Mouse (Mus musculus) skeletal muscle tissue, adult 2 months (tissue): ENCODE measurements around the gene Cfap97d1.

Experiments
- DNase-seq: peaks from one replicate; pipeline ENCODE4 v3.0.0-alpha.2; 2012; ENCODE audit warnings: low read depth, low spot score

Gene Cfap97d1

DNA sequence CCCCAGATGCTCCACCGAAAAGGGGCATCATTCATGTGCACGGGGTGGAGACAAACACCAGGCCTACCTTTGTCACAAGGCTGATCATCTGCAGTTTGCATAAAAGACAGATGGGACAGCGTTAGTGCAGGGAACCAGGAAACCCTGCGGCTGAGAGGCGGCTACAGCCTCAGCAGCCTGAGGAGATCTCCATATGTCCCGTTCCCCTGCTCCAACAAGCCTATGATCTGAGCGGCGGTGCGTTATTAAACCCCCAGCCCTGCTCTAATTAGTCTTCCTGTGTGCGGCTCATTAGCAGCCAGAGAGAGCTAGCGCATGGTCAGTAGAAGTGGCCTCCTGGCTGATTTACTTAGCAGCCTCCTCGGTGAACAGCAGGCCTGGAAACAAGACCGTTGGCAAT lies 26.1 kb downstream of the Cfap97d1 start:
- no peak for DNase-seq

- no peak for DNase-seq
Observed at GRCm38 (mm10) chr11:102011510-102011909, 27.4 kb downstream of the Cfap97d1 start.

DNA sequence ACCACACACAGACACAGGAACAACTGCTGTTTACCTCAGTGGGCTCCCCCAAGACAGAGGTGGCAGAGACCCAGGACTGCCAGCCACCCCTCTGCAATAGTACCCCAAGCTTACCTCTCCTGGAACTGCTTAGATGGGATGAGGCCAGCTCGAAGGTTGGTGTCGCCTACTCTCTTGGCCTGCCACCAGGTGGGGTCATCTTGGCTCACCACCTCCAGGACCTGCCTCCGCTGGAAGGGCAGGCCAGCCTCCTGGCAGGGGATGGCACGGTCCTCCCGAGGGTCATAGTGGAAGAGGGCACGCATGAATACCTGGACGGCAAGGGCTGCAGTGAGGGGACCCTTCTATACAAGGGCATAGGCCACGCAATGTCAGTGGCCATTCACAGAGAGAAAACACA lies 29.1 kb downstream of the Cfap97d1 start:
- DNase-seq: no peak

DNA sequence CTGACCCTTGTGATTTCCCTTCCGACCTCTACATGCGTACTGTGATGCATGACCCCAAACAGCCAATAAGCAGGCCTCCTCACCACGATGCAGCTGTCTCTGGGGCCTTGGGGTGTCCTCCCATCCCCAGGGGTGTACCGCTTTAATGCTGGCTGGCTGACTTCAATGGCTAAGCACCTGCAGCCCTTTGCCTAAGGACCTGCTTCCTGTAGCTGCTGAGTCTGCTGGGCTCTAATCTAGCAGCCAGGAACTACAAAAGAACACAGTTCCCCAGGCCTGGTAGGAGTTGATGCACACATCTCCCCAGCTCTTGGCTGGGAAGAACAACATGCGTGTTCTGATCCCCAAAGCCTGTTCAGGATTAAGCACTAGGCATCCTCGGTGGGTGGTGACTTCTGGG lies 31.4 kb downstream of the Cfap97d1 start:
- DNase-seq: no peak

DNA sequence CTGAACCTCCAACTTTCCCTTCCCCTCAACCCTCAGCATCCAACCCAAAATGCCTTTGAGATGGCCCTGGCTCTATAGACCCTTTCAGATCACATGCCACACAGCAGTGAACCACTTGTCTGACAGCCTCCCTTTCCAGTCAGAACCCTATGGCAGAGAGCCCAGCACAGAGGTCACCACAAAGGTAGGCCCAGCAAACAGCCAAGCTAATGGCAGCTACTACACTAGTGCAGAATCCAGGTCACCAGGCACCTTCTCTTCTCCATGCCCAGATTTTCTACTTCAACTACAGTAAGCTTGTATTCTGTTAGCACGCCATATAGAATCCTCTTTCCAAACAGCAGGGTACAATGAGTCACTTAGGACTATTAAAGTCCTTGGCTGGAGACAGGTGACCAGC lies 32.1 kb downstream of the Cfap97d1 start:
- no peak for DNase-seq

DNA sequence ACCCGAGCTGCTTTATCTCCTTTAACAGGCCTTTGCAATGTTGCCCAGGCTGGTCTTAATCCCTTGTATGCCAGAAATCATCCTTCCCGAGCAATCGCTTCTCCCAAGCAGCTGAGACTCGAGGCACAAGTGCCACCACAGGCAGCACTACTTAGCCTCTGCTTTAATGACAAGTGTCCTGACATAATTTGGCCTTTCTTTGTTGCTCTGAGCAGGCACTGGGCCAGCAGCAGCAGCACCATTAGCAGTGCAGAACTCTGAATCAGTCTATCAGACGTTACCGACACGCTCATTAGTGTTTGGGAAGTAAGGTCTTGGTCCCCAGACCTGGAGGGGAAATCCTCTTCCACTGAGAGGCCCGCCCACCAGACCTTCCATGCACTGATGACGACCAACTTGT lies 35.7 kb downstream of the Cfap97d1 start:
- DNase-seq: no peak

DNA sequence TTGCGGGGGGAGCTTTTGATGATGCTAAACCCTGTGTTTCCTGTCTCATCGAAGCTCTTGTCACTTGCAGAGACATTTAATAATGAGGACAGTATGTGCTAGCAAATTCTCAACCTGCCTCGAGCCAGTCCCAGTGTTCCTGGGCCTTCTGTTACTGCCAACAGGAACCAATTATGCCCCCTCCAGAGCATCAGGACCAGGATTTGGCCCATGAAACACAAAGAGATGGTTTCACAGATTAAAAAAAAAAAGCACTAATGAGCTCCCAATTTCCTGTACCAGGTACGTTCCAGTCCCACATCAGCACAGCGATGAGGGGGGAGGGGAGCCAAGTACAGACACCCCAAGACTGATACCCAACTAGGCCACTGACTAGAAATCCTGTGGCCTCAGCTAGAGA lies 37.1 kb downstream of the Cfap97d1 start:
- no peak for DNase-seq

DNA sequence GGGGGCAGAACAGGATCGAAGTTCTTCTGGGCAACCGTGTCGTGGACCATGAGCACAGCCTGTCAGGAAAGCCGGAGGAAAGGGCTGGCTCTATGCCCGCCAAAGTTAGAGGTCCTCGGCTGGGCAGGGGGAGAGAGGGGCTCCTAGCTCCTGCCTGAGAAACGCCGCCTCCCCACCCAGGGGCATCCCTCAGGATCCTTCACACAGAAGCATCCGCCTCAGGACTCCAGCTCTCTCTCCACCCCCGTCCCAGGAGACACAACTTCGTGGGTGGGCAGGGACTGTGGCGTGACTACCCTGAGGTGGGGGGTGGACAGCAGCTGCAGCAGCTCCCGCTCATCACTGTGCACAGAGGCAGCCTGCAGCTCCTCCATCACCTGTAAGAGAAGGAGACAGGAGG lies 39.3 kb downstream of the Cfap97d1 start:
- no peak for DNase-seq

DNA sequence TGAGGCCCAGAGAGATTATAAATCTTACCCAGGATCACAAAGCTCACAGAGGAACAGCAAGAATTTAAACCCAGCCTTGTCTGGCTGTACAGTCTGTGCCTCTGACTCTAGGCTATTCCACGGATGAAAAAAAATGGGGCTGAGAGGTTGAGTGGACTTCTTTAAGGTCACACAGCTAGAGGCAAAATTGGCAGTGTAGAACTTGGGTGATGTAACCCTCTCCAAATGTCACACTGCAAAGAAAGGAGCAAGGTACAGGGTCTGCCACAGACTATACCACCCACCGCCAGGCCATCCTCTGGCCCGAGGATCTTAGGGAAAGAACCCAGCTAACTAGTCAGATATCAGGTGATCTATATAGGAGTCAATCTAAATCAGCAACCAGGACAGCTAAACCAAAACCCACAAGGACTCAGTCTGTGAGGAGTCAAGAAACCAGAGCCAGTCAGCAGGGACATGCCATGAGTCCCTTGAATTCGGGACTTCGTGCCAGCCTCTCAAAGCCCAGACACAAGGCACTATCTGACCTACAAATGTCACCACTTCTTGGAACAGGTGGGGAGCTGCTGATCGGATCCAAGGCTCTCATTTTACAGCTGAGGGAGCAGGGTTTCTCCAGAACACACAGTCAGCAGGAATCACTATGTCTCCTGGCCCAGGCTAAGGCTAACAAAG lies 40.1 kb downstream of the Cfap97d1 start:
- DNase-seq: peak; percentile 92

DNA sequence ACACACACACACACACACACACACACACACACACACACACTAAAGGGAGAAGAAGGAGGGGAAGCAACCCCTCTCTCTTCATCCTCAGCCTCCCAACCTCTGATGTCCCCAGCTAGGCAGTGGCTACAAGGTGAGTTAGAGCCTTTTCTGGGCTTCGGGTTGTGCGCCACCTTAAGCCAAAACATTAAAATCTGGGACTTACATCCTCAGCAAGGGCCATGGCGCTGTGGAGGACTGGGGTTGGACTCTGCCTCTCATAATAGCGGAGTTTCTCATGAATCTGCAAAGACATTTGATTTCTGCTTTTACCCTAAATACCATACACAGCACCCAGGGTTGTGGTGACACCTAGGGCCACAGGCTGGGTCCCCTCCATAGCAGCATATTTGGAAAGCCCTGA lies 40.8 kb downstream of the Cfap97d1 start:
- no peak for DNase-seq

DNA sequence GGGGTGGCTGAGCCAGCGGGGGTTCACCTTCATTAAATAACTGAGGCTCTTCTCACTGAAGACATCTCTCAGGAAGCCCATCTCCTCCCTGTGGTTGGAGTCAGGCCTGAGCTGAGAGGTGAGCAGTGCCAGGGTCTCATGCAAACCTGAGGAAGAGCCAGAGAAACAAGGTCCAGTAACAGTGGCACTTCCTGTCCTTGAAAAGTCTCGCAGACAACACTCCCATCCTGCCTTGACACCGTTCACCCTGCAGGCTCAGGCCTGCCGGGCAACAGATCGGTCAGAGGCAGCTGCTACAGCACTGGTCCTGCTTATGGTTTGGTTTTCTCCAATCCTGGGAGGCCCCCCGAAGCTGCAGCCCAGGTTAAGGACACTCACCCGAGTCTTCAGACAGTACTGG lies 41.3 kb downstream of the Cfap97d1 start:
- no peak for DNase-seq

DNA sequence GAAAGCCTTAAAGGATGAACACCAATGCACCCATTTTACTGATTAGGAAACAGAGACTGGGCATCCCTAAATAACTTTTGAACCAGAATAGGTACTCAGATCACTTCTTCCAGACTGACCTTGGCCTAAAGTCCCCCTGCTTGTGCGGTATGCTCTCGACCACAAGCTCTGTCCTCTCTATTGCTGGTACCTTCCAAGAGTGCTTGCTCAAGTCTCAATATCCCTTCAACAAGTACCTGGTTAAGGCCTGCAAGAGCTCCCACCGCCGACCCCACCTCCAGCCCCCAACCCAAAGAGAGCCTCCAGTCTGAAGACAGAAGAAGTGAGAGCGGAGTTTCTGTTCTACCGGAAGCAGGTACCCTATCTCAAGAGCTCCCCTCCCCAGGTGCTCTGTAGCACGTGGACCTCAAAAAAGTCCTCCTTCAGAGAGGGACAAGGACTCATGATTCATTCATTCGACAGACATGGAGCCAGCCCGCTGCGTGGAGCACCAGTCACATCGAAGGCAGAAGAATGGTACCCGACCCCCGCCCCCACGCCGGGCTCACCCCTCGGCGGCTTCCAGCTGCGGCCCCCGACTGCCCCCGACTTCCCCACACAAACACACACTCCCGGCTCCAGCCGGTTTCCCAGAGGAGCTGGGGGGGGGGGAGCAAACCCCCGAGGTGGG lies 42.0 kb downstream of the Cfap97d1 start:
- DNase-seq: no peak

GRCm38 (mm10) chr11:102026694-102027360 lies 42.7 kb downstream of the Cfap97d1 start:
- DNase-seq: peak; percentile 49

- DNase-seq: no peak
Observed at GRCm38 (mm10) chr11:102027361-102028017, 43.4 kb downstream of the Cfap97d1 start.

DNA sequence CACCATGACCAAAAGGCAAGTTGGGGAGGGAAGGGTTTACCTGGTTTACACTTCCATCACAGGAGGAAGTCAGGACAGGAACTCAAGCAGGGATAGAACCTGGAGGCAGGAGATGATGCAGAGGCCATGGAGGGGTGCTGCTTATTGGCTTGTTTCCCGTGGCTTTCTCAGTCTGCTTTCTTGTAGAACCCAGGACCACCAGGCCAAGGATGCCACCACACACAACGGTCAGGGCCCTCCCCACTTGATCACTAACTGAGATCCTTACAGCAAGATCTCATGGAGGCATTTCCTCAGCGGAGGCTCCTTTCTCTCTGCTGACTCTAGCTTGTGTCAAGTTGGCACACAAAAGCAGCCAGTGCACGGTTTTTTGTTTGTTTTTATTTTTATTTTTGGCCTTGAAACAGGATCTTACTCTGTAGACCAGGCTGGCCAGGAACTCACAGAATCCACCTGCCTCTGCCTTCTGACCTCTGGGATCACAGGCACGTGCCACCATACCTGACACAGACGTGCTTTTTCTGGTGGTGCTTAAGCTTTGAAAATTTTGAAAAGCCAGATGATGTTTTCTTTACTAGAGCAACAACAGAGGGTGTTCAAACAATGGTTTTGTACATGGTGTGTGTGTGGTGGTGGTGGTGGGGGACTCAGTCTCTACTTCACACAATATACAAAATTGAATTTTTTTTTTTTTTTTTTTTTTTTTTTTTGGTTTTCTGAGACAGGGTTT lies 44.2 kb downstream of the Cfap97d1 start, which contains the start of gene Mpp3:
Gene Mpp3 (minus strand): TSS at position 375 of the 730 bp plus-strand sequence.
- DNase-seq: no peak

GRCm38 (mm10) chr11:102029304-102029703 lies 45.2 kb downstream of the Cfap97d1 start:
- DNase-seq: no peak

- no peak for DNase-seq
Observed at GRCm38 (mm10) chr11:102029966-102030365, 45.9 kb downstream of the Cfap97d1 start.

GRCm38 (mm10) chr11:102031149-102031548 lies 47.1 kb downstream of the Cfap97d1 start:
- no peak for DNase-seq

- DNase-seq: no peak
Observed at GRCm38 (mm10) chr11:102033055-102033591, 49.0 kb downstream of the Cfap97d1 start.

DNA sequence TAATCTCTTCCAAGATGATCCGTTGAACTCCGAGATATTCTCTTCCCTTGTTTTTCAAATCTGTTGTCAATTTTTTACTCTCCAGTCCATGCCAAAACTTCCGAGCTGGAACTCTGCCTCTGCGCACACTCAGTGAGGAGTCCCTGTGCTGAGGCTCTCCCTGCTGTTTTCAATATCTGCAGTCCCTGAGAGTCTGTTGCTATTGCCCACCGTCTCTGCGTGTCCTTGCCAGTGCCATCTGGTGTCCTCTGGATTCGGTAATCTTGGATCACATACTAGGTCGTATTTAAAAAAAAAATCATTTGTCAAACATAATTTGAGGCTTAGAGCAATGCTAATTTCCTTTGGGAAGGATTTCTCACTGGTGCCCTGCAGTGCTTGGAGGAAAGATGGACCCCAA lies 50.8 kb downstream of the Cfap97d1 start:
- no peak for DNase-seq

DNA sequence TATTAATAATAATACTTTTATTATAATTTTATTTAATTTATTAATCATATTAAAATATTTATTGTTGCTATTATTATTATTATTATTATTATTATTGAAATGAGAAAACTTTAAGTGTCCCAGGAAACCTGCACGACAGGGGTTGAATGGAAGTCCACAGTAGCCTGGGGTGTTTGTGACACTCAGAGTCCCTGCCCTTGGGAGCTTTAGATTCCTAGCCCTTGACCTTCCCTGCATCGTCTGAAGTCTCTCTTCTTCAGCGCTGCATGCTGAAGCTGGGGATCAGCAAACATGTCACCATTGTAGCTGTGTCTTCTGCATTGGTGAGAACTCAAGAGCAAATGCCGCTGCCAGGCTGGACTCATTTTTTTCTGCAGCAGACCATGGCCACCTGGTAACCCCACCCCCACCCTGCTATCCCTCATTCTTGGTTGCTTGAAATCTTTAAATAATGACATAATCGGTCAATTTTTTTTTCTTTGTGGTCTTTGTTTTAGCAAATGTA lies 51.4 kb downstream of the Cfap97d1 start:
- no peak for DNase-seq
